Mouse (Mus musculus) midbrain, embryonic 14.5 days (tissue): ENCODE measurements around the gene Pcyox1. TPM values are rescaled to one million over a fixed set of nuclear protein-coding genes. Genes with fewer than 3 reads are reported as not detected.
A peak's percentile ranks its signal among the peaks of the same experiment; 100 is the strongest.

Experiments used
- ATAC-seq: fragments of 200-750 bp; cut with Nextera tagmentation; 2 replicates; pipeline ENCODE4 v1.8.0; 2017; ENCODE audit warnings: moderate number of reproducible peaks, moderate library complexity; ENCODE audit not compliant: low FRiP score, low TSS enrichment
- DNase-seq: peaks from one replicate; pipeline ENCODE4 v3.0.0-alpha.2; 2015
- H3K27ac ChIP-seq: fragments of 300-500 bp; sonication (generic); replicated peaks from 2 replicates; pipeline ENCODE4 v1.5.1; 2014; ENCODE audit warnings: mild to moderate bottlenecking, low read depth, low read length, moderate library complexity
- H3K27me3 ChIP-seq: fragments of 300-500 bp; sonication (generic); 2 replicates; pipeline ENCODE4 v1.6.1; 2014; ENCODE audit warnings: low read length, control low read depth, mixed read lengths; ENCODE audit not compliant: control insufficient read depth, insufficient read depth
- H3K36me3 ChIP-seq: fragments of 300-500 bp; sonication (generic); 2 replicates; pipeline ENCODE4 v1.6.1; 2014; ENCODE audit warnings: low read length, control low read depth; ENCODE audit not compliant: control insufficient read depth, insufficient read depth
- H3K4me1 ChIP-seq: fragments of 300-500 bp; sonication (generic); 2 replicates; pipeline ENCODE4 v1.6.1; 2014; ENCODE audit warnings: mild to moderate bottlenecking, antibody characterized with exemption, low read length, control low read depth; ENCODE audit not compliant: control insufficient read depth, insufficient read depth
- H3K4me2 ChIP-seq: fragments of 300-500 bp; sonication (generic); 2 replicates; pipeline ENCODE4 v1.6.1; 2014; ENCODE audit warnings: mild to moderate bottlenecking, low read length, moderate library complexity
- H3K4me3 ChIP-seq: fragments of 300-500 bp; sonication (generic); replicated peaks from 2 replicates; pipeline ENCODE4 v1.5.1; 2014; ENCODE audit warnings: low read depth, low read length
- H3K9ac ChIP-seq: fragments of 300-500 bp; sonication (generic); replicated peaks from 2 replicates; pipeline ENCODE4 v1.6.1; 2014; ENCODE audit warnings: mild to moderate bottlenecking, low read length, moderate library complexity
- H3K9me3 ChIP-seq: fragments of 300-500 bp; sonication (generic); 2 replicates; pipeline ENCODE4 v1.6.1; 2016; ENCODE audit warnings: low read length, control low read depth, mixed read lengths; ENCODE audit not compliant: control insufficient read depth
- WGBS: fragments of 180-500 bp; shearing (Covaris S2); extraction: QIAGEN DNeasy Blood & Tissue Kit; methylation state at CpG from one replicate; pipeline ENCODE4 v1.1.7; 2014; 5-methylcytosine and 5-hydroxymethylcytosine counted together
- polyA plus RNA-seq: library from polyadenylated mRNA; unstranded; fragments of >200 nt; fragmentation: Nextera tagmentation; extraction: Ambion mirVana; gene quantifications from 2 replicates; pipeline ENCODE4 v1.2.1, GENCODE M21; 2014

Pcyox1 gene
- polyA plus RNA-seq, 1 experiment from 2014 or later: 109 TPM

DNA sequence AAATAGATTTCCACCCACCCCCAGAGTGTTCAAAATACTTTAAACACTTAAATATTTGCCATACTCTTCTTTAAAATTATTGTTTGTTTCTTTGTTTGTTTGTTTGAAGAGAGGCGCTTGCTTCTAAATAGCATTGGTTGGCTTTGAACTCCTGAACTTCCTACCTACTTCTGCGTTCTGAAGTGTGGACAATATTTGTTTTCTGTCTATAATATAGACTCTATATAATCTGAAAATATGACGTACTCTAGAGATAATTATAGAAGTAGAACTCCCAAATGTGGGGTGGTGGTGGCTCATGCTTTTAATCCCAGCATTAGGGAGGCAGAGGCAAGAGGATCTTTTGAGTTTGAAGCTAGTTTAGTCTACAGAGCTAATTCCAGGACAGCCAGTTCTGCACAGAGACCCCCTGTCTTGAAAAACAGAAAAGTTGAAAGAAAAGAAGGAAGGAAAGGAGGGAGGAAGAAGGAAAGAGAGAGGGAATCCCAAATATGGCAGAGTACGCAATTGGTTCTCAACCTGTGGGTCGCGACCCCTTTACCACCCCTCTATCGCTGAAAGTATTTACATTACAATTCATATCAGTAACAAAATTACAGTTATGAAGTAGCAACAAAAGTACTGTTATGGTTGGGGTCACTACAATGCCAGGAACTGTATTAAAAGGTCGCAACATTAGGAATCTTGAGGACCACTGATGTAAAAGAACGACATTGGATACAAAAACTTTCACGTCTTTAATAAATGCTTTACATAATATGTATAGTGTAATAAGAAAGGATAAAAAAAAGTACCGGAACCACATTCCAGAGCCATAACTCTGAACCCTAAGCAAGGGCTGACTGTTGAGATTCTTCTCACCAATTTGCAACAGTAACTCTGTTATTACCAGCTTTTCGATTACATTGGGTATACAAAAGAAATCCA, 6.0 kb upstream of the Pcyox1 start:
- H3K4me2 ChIP-seq: peak overlapping the region; percentile 55
- ATAC-seq: no peak
- H3K36me3 ChIP-seq: peaks cover 8% of the 10 kb centered on the region; the same call in 1 of the 2 replicates
- H3K27me3 ChIP-seq: peaks cover 4% of the 10 kb centered on the region; the same call in 1 of the 2 replicates
- no peak overlapping the region; the same call in 1 of the 2 replicates for H3K9ac ChIP-seq
- H3K4me1 ChIP-seq: peaks cover 15% of the 10 kb centered on the region
- whole genome bisulfite sequencing: 36% methylated on average over 12 of the region's 12 CpGs
- peak overlapping the region; percentile 85 for H3K4me3 ChIP-seq
- DNase-seq: peak; percentile 35
- no peaks in the 10 kb centered on the region for H3K9me3 ChIP-seq
- H3K27ac ChIP-seq: no peak overlapping the region

DNA sequence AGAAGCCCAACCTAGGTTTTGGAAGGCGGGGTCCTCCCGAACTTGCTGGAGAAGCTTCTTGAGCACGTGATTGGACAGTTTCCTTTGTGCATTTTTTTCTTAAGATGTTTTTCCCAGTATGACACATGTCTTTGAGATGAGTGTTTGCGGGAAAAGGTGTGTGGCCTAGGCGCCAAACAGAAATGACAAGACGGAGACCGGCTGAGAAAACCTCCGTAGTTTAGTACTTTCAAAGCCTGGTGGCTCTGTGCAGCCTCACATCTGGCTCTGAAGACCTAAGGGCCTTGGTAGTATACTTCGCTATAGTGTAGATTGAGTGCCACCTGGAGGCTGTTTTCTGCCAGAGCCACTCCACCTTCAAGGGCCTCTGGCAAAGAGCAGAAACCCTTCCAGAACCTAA, 4.0 kb upstream of the Pcyox1 start:
- ATAC-seq: no peak
- peak; percentile 86 for DNase-seq
- H3K9me3 ChIP-seq: no peaks in the 10 kb centered on the region
- peaks cover 11% of the 10 kb centered on the region; the same call in 1 of the 2 replicates for H3K4me1 ChIP-seq
- H3K27me3 ChIP-seq: peaks cover 7% of the 10 kb centered on the region; the same call in 1 of the 2 replicates
- no peak overlapping the region for H3K9ac ChIP-seq
- WGBS: 5% methylated on average over 9 of the region's 9 CpGs
- no peak overlapping the region for H3K4me3 ChIP-seq
- H3K27ac ChIP-seq: no peak overlapping the region
- H3K4me2 ChIP-seq: peak overlapping the region; percentile 24
- H3K36me3 ChIP-seq: no peaks in the 10 kb centered on the region

DNA sequence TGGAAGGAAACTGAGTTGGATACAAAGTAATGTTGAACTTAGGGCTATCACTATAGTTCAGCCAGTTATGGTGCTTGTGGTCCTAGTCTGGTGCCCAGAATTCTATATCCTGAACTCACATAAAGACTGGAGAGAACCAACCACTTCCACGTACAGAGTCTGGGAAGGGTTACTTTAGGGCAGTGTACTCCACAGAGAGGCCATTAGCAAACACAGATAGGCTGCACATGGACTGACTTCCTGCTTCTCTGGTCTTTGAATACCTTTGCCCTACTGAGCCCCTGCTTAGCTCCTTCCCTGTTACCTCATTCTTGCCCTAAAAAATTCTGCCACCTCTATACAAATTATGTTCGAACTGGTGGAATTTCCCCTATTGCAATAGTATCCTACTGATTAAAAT, 3.0 kb upstream of the Pcyox1 start:
- Histone ChIP-seq H3K9ac (no peak overlapping the region), H3K4me2 (no peak overlapping the region), H3K36me3 (no peaks in the 10 kb centered on the region), H3K9me3 (no peaks in the 10 kb centered on the region), H3K4me3 (no peak overlapping the region), H3K27ac (no peak overlapping the region), H3K4me1 (peaks cover 20% of the 10 kb centered on the region), H3K27me3 (peaks cover 7% of the 10 kb centered on the region; the same call in 1 of the 2 replicates)
- 91% methylated on average over 2 of the region's 2 CpGs for WGBS
- DNase-seq (no peak), ATAC-seq (no peak)

DNA sequence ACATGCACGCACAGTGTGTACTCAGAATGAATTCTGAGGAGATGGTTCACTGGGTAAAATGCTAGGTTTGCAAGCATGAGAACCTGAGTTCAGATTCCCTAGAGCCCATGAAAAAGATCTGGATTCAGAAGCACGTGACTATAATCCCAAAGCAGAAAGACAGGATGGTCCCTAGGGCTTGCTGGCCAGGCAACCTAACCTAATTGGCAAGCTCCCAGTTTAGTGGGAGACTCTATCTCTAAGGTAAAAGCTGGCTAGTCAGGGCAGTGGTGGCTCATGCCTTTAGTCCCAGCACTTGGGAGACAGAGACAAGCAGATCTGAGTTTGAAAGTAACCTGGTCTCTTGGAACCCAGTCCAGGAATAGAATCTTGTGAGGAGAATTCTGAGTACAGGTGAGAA, 2.0 kb upstream of the Pcyox1 start:
- no peak overlapping the region for H3K9ac ChIP-seq
- H3K4me2 ChIP-seq: no peak overlapping the region
- ATAC-seq (no peak), DNase-seq (no peak)
- peaks cover 7% of the 10 kb centered on the region; the same call in 1 of the 2 replicates for H3K27me3 ChIP-seq
- H3K4me1 ChIP-seq: peaks cover 28% of the 10 kb centered on the region
- WGBS: 79% methylated on average over 2 of the region's 2 CpGs
- H3K36me3 ChIP-seq: 0 out of 2 replicates have a peak, but pooled peaks cover 5% of the 10 kb centered on the region
- H3K27ac ChIP-seq: no peak overlapping the region
- no peak overlapping the region for H3K4me3 ChIP-seq
- no peaks in the 10 kb centered on the region for H3K9me3 ChIP-seq

GRCm38 (mm10) chr6:86397257-86397980, 465 bp upstream of the Pcyox1 start:
- peak overlapping the region; percentile 90; the same call in 1 of the 2 replicates for H3K9ac ChIP-seq
- H3K27ac ChIP-seq: peak overlapping the region; percentile 92
- ATAC-seq (peak; percentile 26; the same call in 1 of the 2 replicates), DNase-seq (no peak)
- peaks cover 28% of the 10 kb centered on the region for H3K4me1 ChIP-seq
- H3K27me3 ChIP-seq: peaks cover 7% of the 10 kb centered on the region; the same call in 1 of the 2 replicates
- peaks cover 14% of the 10 kb centered on the region for H3K36me3 ChIP-seq
- WGBS: 7% methylated on average over 14 of the region's 14 CpGs
- peak overlapping the region; percentile 94 for H3K4me3 ChIP-seq
- H3K4me2 ChIP-seq: peak overlapping the region; percentile 81
- no peaks in the 10 kb centered on the region for H3K9me3 ChIP-seq

GRCm38 (mm10) chr6:86395969-86396368, 985 bp downstream of the Pcyox1 start:
- WGBS: 21% methylated on average over 10 of the region's 10 CpGs
- Histone ChIP-seq H3K4me1 (peaks cover 28% of the 10 kb centered on the region), H3K9ac (peak overlapping the region; percentile 90), H3K9me3 (no peaks in the 10 kb centered on the region), H3K27me3 (peaks cover 7% of the 10 kb centered on the region; the same call in 1 of the 2 replicates), H3K36me3 (peaks cover 29% of the 10 kb centered on the region), H3K27ac (peak overlapping the region; percentile 92), H3K4me2 (peak overlapping the region; percentile 81), H3K4me3 (peak overlapping the region; percentile 94)
- DNase-seq: peak; percentile 4
- no peak for ATAC-seq

DNA sequence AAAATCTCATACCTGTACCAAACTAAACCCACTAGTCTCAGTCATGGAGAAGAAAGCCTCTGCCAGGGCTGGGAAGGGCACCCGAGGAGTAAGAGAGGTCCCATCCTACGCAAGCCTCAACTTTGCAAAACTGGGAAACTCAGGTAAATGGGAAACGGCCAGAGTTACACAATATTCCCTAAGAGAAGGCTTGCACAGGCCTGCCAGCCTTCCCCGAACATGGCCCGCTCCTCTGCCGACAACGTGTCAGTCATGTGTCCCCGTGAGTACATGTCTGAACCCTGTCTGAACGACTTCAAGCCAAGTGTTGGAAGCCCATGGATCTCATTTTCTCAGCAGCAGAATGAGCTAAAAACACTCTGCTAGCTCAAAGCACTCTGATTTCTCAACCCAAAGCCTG, 1.9 kb downstream of the Pcyox1 start:
- no peak for ATAC-seq
- peak overlapping the region; percentile 81 for H3K4me2 ChIP-seq
- no peaks in the 10 kb centered on the region for H3K9me3 ChIP-seq
- peaks cover 7% of the 10 kb centered on the region; the same call in 1 of the 2 replicates for H3K27me3 ChIP-seq
- H3K36me3 ChIP-seq: peaks cover 38% of the 10 kb centered on the region
- H3K4me1 ChIP-seq: peaks cover 28% of the 10 kb centered on the region
- 88% methylated on average over 9 of the region's 9 CpGs for WGBS
- DNase-seq: no peak
- peak overlapping the region; percentile 94 for H3K4me3 ChIP-seq
- H3K27ac ChIP-seq: no peak overlapping the region
- H3K9ac ChIP-seq: no peak overlapping the region; the same call in 1 of the 2 replicates

GRCm38 (mm10) chr6:86394078-86394720, 2.8 kb downstream of the Pcyox1 start:
- H3K4me2 ChIP-seq: 0 out of 2 replicates have a peak overlapping the region, but pooled peaks have one; percentile 17
- peaks cover 7% of the 10 kb centered on the region; the same call in 1 of the 2 replicates for H3K27me3 ChIP-seq
- H3K36me3 ChIP-seq: peaks cover 46% of the 10 kb centered on the region
- ATAC-seq (no peak), DNase-seq (no peak)
- no peak overlapping the region for H3K4me3 ChIP-seq
- H3K9me3 ChIP-seq: no peaks in the 10 kb centered on the region
- no peak overlapping the region for H3K9ac ChIP-seq
- WGBS: 91% methylated on average over 17 of the region's 17 CpGs
- H3K27ac ChIP-seq: no peak overlapping the region
- peaks cover 28% of the 10 kb centered on the region for H3K4me1 ChIP-seq
